Mouse (Mus musculus): ENCODE data around the gene Gpx4. TPM values are rescaled to one million over a fixed set of nuclear protein-coding genes. Genes with fewer than 3 reads are reported as not detected.

Gpx4 gene
- 296 TPM for polyA plus RNA-seq (2017; shearing (Covaris generic))

GRCm38 (mm10) chr10:80047041-80047565 lies at the start of gene Gpx4:
Gene Gpx4, plus strand, starts transcription at chr10:80047166.

GRCm38 (mm10) chr10:80016511-80016910 lies 30.5 kb upstream of the Gpx4 start, which contains the start of gene Arhgap45:
Gene Arhgap45, plus strand, starts transcription at chr10:80016653.

GRCm38 (mm10) chr10:80039559-80039979 lies 7.4 kb upstream of the Gpx4 start, which contains the start of gene Polr2e:
Gene Polr2e, minus strand, starts transcription at chr10:80039795.

GRCm38 (mm10) chr10:80105460-80105859 lies 58.5 kb downstream of the Gpx4 start, which contains the start of gene Sbno2:
Gene Sbno2, minus strand, starts transcription at chr10:80105571.

Other genes with a start within 250 kb of the Gpx4 start
- 0.44 TPM for gene Misp, start 226.2 kb upstream of the Gpx4 start, polyA plus RNA-seq (2017; shearing (Covaris generic))
- 478 TPM for gene Ptbp1, start 192.7 kb upstream of the Gpx4 start, polyA plus RNA-seq (2017; shearing (Covaris generic))
- gene Prtn3, start 172.7 kb upstream of the Gpx4 start, polyA plus RNA-seq (2017; shearing (Covaris generic)), result not detected
- gene Plppr3, start 172.5 kb upstream of the Gpx4 start, polyA plus RNA-seq (2017; shearing (Covaris generic)), result 6.8 TPM
- gene Elane, start 160.9 kb upstream of the Gpx4 start, polyA plus RNA-seq (2017; shearing (Covaris generic)), result not detected
- gene Cfd, start 156.3 kb upstream of the Gpx4 start, polyA plus RNA-seq (2017; shearing (Covaris generic)), result not detected
- 27.3 TPM for gene Med16, start 138.2 kb upstream of the Gpx4 start, polyA plus RNA-seq (2017; shearing (Covaris generic))
- gene Gm26602, start 136.3 kb upstream of the Gpx4 start, polyA plus RNA-seq (2017; shearing (Covaris generic)), result 19.6 TPM
- 0.26 TPM for gene Kiss1r, start 130.2 kb upstream of the Gpx4 start, polyA plus RNA-seq (2017; shearing (Covaris generic))
- gene R3hdm4, start 126.0 kb upstream of the Gpx4 start, polyA plus RNA-seq (2017; shearing (Covaris generic)), result 117 TPM
- 9.7 TPM for gene Arid3a, start 120.1 kb upstream of the Gpx4 start, polyA plus RNA-seq (2017; shearing (Covaris generic))
- gene Wdr18, start 87.0 kb upstream of the Gpx4 start, polyA plus RNA-seq (2017; shearing (Covaris generic)), result 74.2 TPM
- 0.49 TPM for gene Grin3b, start 76.5 kb upstream of the Gpx4 start, polyA plus RNA-seq (2017; shearing (Covaris generic))
- 26.7 TPM for gene Tmem259, start 62.8 kb upstream of the Gpx4 start, polyA plus RNA-seq (2017; shearing (Covaris generic))
- 580 TPM for gene Cnn2, start 58.6 kb upstream of the Gpx4 start, polyA plus RNA-seq (2017; shearing (Covaris generic))
- gene Abca7, start 50.7 kb upstream of the Gpx4 start, polyA plus RNA-seq (2017; shearing (Covaris generic)), result 42.6 TPM
- 732 TPM for gene Arhgap45, start 30.5 kb upstream of the Gpx4 start, polyA plus RNA-seq (2017; shearing (Covaris generic))
- 104 TPM for gene Polr2e, start 7.4 kb upstream of the Gpx4 start, polyA plus RNA-seq (2017; shearing (Covaris generic))
- 60.3 TPM for gene Sbno2, start 58.4 kb downstream of the Gpx4 start, polyA plus RNA-seq (2017; shearing (Covaris generic))
- gene Stk11, start 68.6 kb downstream of the Gpx4 start, polyA plus RNA-seq (2017; shearing (Covaris generic)), result 31.4 TPM
- gene Atp5d, start 91.5 kb downstream of the Gpx4 start, polyA plus RNA-seq (2017; shearing (Covaris generic)), result 367 TPM
- 5.3 TPM for gene Cbarp, start 93.7 kb downstream of the Gpx4 start, polyA plus RNA-seq (2017; shearing (Covaris generic))
- gene Midn, start 101.1 kb downstream of the Gpx4 start, polyA plus RNA-seq (2017; shearing (Covaris generic)), result 4.4 TPM
- 232 TPM for gene Cirbp, start 118.8 kb downstream of the Gpx4 start, polyA plus RNA-seq (2017; shearing (Covaris generic))
- 18.9 TPM for gene 1600002K03Rik, start 125.8 kb downstream of the Gpx4 start, polyA plus RNA-seq (2017; shearing (Covaris generic))
- 0.41 TPM for gene Efna2, start 132.3 kb downstream of the Gpx4 start, polyA plus RNA-seq (2017; shearing (Covaris generic))
- gene Mum1, start 179.3 kb downstream of the Gpx4 start, polyA plus RNA-seq (2017; shearing (Covaris generic)), result 66.2 TPM
- gene Ndufs7, start 202.0 kb downstream of the Gpx4 start, polyA plus RNA-seq (2017; shearing (Covaris generic)), result 159 TPM
- gene Gamt, start 213.8 kb downstream of the Gpx4 start, polyA plus RNA-seq (2017; shearing (Covaris generic)), result 1.8 TPM
- gene Dazap1, start 214.3 kb downstream of the Gpx4 start, polyA plus RNA-seq (2017; shearing (Covaris generic)), result 78.1 TPM
- 748 TPM for gene Rps15, start 245.3 kb downstream of the Gpx4 start, polyA plus RNA-seq (2017; shearing (Covaris generic))
- gene Apc2, start 248.8 kb downstream of the Gpx4 start, polyA plus RNA-seq (2017; shearing (Covaris generic)), result 0.05 TPM

Measured in effector memory CD4-positive, alpha-beta T cell, adult 7 months (primary cell).